Mouse (Mus musculus) liver, embryonic 12.5 days (tissue): Measurements from ENCODE around the gene Eif2b3. TPM values are rescaled to one million over a fixed set of nuclear protein-coding genes. Genes with fewer than 3 reads are reported as not detected.
A peak's percentile ranks its signal among the peaks of the same experiment; 100 is the strongest.

Source experiments
- ATAC-seq: fragments of 200-750 bp; cut with Nextera tagmentation; 2 replicates; pipeline ENCODE4 v1.8.0; 2017; ENCODE audit warnings: moderate number of reproducible peaks, mild to moderate bottlenecking, moderate library complexity
- H3K27ac ChIP-seq: fragments of 300-500 bp; sonication (generic); 2 replicates; pipeline ENCODE4 v1.5.1; 2016; ENCODE audit warnings: mild to moderate bottlenecking
- H3K27me3 ChIP-seq: fragments of 300-500 bp; sonication (generic); replicated peaks from 2 replicates; pipeline ENCODE4 v1.6.1; 2016; ENCODE audit warnings: mild to moderate bottlenecking, moderate library complexity
- H3K36me3 ChIP-seq: fragments of 300-500 bp; sonication (generic); 2 replicates; pipeline ENCODE4 v1.6.1; 2016; ENCODE audit warnings: mild to moderate bottlenecking, moderate library complexity
- H3K4me1 ChIP-seq: fragments of 300-500 bp; sonication (generic); 2 replicates; pipeline ENCODE4 v1.6.1; 2016
- H3K4me2 ChIP-seq: fragments of 300-500 bp; sonication (generic); 2 replicates; pipeline ENCODE4 v1.6.1; 2016; ENCODE audit warnings: mild to moderate bottlenecking, moderate library complexity
- H3K4me3 ChIP-seq: fragments of 300-500 bp; sonication (generic); 2 replicates; pipeline ENCODE4 v1.5.1; 2016; ENCODE audit warnings: mild to moderate bottlenecking, moderate library complexity
- H3K9ac ChIP-seq: fragments of 300-500 bp; sonication (generic); 2 replicates; pipeline ENCODE4 v1.6.1; 2016; ENCODE audit warnings: mild to moderate bottlenecking, moderate library complexity
- H3K9me3 ChIP-seq: fragments of 300-500 bp; sonication (generic); replicated peaks from 2 replicates; pipeline ENCODE4 v1.6.1; 2016; ENCODE audit warnings: mild to moderate bottlenecking, moderate library complexity
- WGBS: fragments of 180-500 bp; shearing (Covaris S2); methylation state at CpG from one replicate; pipeline ENCODE4 v1.1.7; 2016; ENCODE audit not compliant: insufficient replicate concordance; 5-methylcytosine and 5-hydroxymethylcytosine counted together
- polyA plus RNA-seq: library from polyadenylated mRNA; unstranded; fragments of >200 nt; fragmentation: Nextera tagmentation; extraction: Ambion mirVana; gene quantifications from 2 replicates; pipeline ENCODE4 v1.2.1, GENCODE M21; 2016

The Eif2b3 gene
- polyA plus RNA-seq, 1 experiment from 2014 or later: 55.2 TPM

DNA sequence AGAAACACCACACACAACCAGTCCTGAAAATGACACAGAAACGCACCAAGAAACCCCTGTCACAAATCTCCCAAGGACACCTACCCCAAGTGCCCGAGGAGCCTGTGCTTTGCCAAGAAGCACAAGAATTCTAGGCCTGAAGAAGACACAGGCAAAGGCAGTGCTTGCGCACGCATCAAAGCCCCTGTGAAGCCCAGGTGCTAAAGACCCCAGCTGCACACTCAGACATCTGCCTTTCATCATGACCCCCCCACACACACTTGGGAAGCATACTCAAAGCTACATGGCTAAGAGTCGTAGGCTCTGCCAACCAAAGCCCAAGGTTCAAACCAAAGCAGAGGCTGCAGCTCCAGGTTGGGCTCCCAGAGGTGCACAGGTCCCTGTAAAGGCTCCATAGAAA is 96.4 kb downstream of the Eif2b3 start:
- Histone ChIP-seq H3K27me3 (no peaks in the 10 kb centered on the region), H3K36me3 (peaks cover 4% of the 10 kb centered on the region; the same call in 1 of the 2 replicates), H3K27ac (no peak overlapping the region), H3K9ac (no peak overlapping the region), H3K4me1 (peaks cover 12% of the 10 kb centered on the region), H3K9me3 (no peaks in the 10 kb centered on the region), H3K4me2 (no peak overlapping the region), H3K4me3 (no peak overlapping the region)
- no peak for ATAC-seq
- WGBS: 82% methylated on average over 5 of the region's 5 CpGs

DNA sequence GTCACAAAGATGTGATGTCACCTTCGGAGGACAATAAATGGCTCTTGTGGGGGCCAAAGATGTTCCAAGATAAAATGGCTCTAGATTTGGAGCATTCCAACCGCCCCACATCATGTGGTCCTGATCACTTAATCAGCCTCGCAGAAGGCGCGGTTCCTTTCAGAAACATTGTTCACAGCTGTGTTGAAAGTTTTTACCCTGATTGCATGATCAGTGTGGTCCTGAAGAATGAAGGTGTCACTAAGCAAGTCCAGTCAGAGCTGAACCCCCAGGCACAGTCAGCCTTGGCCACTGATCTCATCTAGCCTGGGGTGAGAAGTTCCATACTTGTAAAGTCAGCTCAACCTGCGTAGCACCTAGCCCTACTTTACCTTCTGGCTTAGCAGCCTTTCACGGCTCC is 98.7 kb downstream of the Eif2b3 start:
- Histone ChIP-seq H3K27me3 (no peaks in the 10 kb centered on the region), H3K4me3 (no peak overlapping the region), H3K9ac (no peak overlapping the region), H3K36me3 (peaks cover 4% of the 10 kb centered on the region; the same call in 1 of the 2 replicates), H3K9me3 (no peaks in the 10 kb centered on the region), H3K4me2 (no peak overlapping the region), H3K27ac (no peak overlapping the region), H3K4me1 (peaks cover 22% of the 10 kb centered on the region)
- no peak for ATAC-seq
- WGBS: 83% methylated on average over 7 of the region's 7 CpGs

DNA sequence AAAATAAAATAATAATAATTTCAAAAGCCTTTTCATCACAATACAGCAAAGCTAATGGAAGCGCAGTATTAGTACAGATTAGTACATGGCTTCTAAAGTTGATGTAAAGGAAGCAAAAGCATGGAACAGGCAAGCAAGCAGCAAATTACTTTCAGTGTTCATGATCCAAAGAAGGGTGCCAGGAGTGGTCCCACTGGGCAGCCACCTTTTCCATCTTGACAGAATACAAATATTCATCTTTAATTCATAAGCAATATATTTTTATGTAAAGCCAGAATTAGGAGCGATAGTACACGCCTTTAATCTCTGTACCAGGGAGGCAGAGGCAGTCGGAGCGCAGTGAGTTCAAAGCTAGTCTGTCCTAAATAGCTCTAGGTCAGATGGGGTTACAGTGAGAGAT is 100.4 kb downstream of the Eif2b3 start:
- ATAC-seq: no peak
- peak overlapping the region; percentile 76 for H3K27ac ChIP-seq
- H3K9ac ChIP-seq: peak overlapping the region; percentile 80
- peaks cover 4% of the 10 kb centered on the region; the same call in 1 of the 2 replicates for H3K36me3 ChIP-seq
- H3K9me3 ChIP-seq: no peaks in the 10 kb centered on the region
- 74% methylated on average over 5 of the region's 5 CpGs for WGBS
- peak overlapping the region; percentile 97 for H3K4me2 ChIP-seq
- peak overlapping the region; percentile 71 for H3K4me3 ChIP-seq
- H3K4me1 ChIP-seq: peaks cover 34% of the 10 kb centered on the region
- no peaks in the 10 kb centered on the region for H3K27me3 ChIP-seq

DNA sequence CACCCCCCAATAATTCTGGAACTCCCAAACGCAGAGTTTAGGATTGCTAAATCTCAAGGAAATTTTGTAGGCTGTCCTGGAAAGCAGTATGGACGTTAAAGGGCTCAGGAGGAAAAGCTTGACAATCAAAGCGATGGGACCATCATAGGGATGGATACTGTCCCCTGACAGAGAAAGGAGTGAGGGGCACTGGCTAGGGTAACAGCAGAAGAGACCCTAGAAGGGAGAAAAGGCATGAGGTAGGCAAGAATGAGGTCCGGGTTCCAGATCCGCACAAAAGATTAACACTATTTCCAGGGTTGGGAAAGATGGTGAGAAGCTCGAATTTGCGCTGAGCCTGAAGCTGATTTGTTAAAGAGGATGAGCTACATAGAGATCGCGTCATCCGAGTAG is 100.8 kb downstream of the Eif2b3 start:
- peak; percentile 5; the same call in 1 of the 2 replicates for ATAC-seq
- Histone ChIP-seq H3K36me3 (peaks cover 4% of the 10 kb centered on the region; the same call in 1 of the 2 replicates), H3K9me3 (no peaks in the 10 kb centered on the region), H3K27me3 (no peaks in the 10 kb centered on the region), H3K27ac (peak overlapping the region; percentile 76), H3K9ac (peak overlapping the region; percentile 80), H3K4me3 (peak overlapping the region; percentile 71), H3K4me2 (peak overlapping the region; percentile 97), H3K4me1 (peaks cover 38% of the 10 kb centered on the region)
- WGBS: 4% methylated on average over 10 of the region's 10 CpGs

DNA sequence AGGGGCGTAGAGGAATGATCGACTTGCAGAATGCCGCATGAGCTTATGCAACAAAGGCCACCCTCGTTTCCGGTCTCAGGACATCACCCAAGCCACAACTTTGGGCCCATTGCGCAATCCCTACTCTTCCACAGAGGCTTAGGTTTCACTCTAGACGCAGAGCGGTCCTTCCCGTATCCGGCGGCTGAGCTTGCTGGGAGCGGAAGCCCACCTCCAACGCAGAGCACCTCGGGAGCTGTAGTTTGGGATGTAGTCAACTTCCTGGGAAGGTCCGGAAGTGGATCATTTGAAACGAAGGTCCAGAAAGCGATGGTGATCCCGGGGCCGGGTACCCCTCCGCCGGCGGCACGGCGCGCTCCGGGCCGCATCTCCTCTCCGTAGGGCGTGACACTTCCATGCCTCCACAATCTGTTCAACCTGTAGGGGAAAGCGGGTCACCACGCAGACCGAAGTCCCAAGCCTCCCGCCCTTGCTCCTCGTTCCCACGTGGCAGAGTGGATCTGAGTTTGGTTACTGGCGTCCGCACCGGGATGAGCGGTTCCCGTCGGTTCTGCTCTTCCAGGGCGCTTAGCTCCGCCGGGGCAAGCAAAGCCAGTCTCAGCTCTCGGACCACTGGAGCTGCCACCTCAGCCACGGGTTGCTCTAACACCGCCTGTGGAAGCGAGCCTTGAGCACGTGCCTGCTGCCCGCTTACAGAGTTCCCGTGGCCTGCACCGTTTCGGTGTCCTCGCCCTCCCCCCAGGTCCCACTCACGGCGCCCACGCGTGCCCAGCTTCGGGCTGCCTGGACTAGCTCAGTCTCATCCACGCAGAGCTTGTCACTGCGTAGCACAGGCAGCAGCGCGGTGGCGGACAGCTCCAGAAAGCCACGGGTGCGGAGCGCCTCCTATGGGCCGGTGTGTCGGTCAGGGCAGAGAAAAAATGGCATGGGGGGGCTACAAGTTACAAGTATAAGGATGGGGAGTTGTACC is 101.5 kb downstream of the Eif2b3 start:
- peak; percentile 88 for ATAC-seq
- under 1% methylated on average over 68 of the region's 69 CpGs for WGBS

DNA sequence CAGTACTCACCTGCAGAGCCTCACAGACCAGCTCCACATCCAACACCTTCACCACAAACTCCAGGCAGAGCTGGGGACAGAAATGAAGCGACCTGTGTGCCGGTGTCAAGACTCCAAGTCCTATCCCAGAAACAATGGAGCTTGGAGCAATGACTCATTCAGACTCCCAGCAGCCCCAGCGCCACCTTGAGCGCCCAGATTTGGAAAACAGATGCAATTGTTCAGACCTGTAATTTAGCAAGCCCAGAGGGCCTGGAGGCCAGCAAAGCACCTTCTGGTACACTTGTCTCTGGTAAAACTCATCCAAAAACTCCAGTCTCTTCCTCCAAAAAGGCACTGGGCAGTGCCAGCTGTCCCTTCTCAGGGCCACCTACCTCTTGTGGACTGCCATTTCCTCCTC is 103.0 kb downstream of the Eif2b3 start:
- H3K4me2 ChIP-seq: no peak overlapping the region
- peaks cover 4% of the 10 kb centered on the region; the same call in 1 of the 2 replicates for H3K36me3 ChIP-seq
- H3K4me3 ChIP-seq: no peak overlapping the region
- no peaks in the 10 kb centered on the region for H3K9me3 ChIP-seq
- ATAC-seq: no peak
- H3K27ac ChIP-seq: no peak overlapping the region
- H3K27me3 ChIP-seq: no peaks in the 10 kb centered on the region
- no peak overlapping the region; the same call in 1 of the 2 replicates for H3K9ac ChIP-seq
- peaks cover 57% of the 10 kb centered on the region for H3K4me1 ChIP-seq
- 80% methylated on average over 4 of the region's 4 CpGs for WGBS

More for the DNA sequence above, 101.5 kb downstream of the Eif2b3 start:
- H3K4me2 ChIP-seq: peak overlapping the region; percentile 97
- H3K36me3 ChIP-seq: peaks cover 4% of the 10 kb centered on the region; the same call in 1 of the 2 replicates
- H3K27ac ChIP-seq: peak overlapping the region; percentile 76
- no peaks in the 10 kb centered on the region for H3K9me3 ChIP-seq
- peak overlapping the region; percentile 80 for H3K9ac ChIP-seq
- no peaks in the 10 kb centered on the region for H3K27me3 ChIP-seq
- H3K4me1 ChIP-seq: peaks cover 45% of the 10 kb centered on the region
- H3K4me3 ChIP-seq: peak overlapping the region; percentile 71

DNA sequence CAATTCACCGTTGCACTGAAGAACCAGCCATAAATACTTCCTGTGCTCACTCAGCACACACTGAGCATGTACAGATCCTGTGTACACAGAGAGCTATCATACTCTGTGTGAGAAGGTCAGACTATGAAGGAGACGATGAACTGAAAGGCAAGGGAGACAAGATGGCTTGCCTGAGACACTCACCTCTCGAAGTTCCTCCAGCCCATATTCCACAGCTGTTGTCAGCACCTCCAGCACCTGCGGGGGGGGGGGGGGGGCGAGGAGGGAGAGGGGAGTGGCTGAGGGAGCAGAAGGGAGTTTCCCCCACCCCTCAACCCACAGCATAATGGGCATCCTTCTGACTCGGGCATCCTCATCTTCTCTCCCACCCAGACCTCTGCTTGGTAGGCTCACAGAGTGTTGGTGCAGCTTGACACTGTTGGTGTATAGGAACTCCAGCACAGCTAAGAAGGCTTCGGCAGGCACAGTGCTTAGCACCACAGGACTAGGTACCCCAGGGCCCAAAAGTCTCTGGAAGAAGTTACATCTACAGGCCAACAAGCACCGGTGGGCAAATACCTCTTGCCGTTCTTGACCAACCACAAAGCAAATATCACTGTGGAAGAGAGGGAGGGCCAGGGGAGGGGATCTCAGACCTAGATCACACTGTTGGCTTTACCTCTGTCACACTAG is 104.5 kb downstream of the Eif2b3 start:
- Histone ChIP-seq H3K36me3 (peaks cover 9% of the 10 kb centered on the region), H3K9me3 (no peaks in the 10 kb centered on the region), H3K4me1 (peaks cover 57% of the 10 kb centered on the region), H3K4me2 (no peak overlapping the region), H3K27ac (no peak overlapping the region), H3K27me3 (no peaks in the 10 kb centered on the region), H3K4me3 (no peak overlapping the region), H3K9ac (no peak overlapping the region)
- no peak for ATAC-seq
- 72% methylated on average over 7 of the region's 9 CpGs for WGBS

DNA sequence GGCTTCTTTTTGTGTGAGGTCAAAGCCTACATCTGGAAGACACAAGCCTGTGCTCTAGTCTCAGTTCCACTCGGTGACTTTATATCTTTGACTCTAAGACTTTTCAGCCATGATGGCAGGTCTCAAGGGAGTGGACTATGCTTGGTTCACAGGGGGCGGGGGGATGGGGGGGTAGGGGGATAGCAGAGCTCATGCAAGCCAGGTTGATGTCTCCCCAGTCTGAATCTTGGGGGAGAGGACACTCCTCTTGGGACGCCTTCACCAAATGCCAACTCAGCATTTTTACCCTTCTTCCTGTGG is 105.0 kb downstream of the Eif2b3 start:
- 49% methylated on average over 3 of the region's 3 CpGs for WGBS
- Histone ChIP-seq H3K4me1 (peaks cover 55% of the 10 kb centered on the region), H3K4me2 (peak overlapping the region; percentile 35), H3K27me3 (no peaks in the 10 kb centered on the region), H3K4me3 (no peak overlapping the region), H3K9ac (no peak overlapping the region), H3K27ac (peak overlapping the region; percentile 65), H3K36me3 (peaks cover 14% of the 10 kb centered on the region), H3K9me3 (no peaks in the 10 kb centered on the region)
- no peak for ATAC-seq

DNA sequence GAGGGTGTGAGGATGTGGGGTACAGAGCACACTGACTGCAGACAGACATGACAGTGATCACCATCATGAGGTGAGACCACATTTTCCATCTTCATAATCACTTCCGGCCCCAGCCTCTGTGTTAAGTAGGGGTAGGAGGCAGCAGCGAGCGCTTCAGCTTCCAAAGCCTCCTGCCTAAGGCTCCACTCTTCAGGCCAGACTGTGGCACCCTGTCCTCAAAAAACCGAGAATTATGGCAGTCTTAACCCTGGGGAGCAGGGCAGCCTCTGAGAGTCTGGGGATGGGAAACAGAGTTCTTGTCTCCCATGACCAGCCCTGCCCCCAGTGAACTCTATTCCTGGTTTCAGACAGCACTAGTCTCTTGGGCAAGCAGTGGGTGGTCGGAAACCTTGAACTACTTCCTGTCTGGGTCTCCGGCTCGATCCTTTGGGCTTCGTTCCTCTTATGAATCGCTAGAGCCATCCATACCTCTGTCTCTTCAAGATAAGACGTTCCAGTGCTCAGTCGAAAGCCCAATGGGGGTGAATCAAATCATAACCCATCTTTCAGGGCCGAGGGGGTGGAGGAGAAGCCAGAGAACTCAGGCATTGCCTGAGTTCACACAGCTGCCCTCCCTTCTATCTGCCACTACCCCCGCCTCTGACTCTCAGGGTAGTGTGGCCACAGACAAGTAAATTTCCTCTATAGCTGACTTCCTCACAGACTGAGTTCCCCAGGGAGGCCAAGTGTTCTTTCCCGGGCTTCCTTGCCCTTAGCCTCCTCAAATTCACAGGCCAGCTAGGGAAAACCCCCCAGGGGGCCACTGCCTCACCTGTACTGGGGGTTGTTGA is 105.5 kb downstream of the Eif2b3 start:
- peak overlapping the region; percentile 35 for H3K4me2 ChIP-seq
- no peak for ATAC-seq
- no peak overlapping the region for H3K4me3 ChIP-seq
- H3K9me3 ChIP-seq: no peaks in the 10 kb centered on the region
- peaks cover 50% of the 10 kb centered on the region for H3K4me1 ChIP-seq
- no peaks in the 10 kb centered on the region for H3K27me3 ChIP-seq
- peak overlapping the region; percentile 65 for H3K27ac ChIP-seq
- 21% methylated on average over 14 of the region's 14 CpGs for WGBS
- peak overlapping the region; percentile 27 for H3K9ac ChIP-seq
- peaks cover 15% of the 10 kb centered on the region for H3K36me3 ChIP-seq

DNA sequence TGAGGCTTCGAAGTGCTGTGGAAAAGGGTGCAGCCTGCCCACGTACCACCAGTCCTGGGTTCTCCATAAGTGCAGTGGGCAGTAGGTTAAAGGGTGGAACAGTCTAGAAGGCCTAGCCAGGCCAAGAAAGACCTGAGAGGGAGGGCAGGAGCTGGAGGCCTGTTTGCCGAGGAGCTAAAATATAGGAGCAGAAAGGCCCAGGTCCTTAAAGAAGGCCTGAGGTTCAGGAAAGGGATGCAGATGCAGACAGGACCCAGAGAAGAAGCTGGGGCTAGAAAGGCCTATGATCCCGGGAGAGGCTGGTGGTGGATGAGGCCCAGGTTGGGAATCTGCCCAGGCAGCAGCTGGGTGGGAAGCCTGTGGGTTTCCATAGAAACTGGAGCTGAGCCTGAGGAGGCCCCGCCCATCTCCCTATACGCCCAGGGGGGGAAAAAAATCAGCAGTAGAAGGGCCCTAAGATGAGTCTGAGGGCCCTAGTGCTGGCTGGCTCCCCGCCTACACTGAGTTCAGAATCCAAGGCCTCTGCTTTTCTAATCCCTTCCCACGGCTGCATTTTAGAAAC is 106.2 kb downstream of the Eif2b3 start, which contains the start of gene Btbd19:
Gene Btbd19 (minus strand): TSS at position 378 of the 562 bp plus-strand sequence.
- 35% methylated on average over 8 of the region's 8 CpGs for WGBS
- Histone ChIP-seq H3K4me1 (peaks cover 45% of the 10 kb centered on the region), H3K9me3 (no peaks in the 10 kb centered on the region), H3K9ac (peak within 1 kb of the TSS; percentile 27), H3K27me3 (peaks cover 7% of the 10 kb centered on the region), H3K4me3 (no peak within 1 kb of the TSS), H3K36me3 (peaks cover 17% of the 10 kb centered on the region), H3K27ac (peak within 1 kb of the TSS; percentile 65), H3K4me2 (peak within 1 kb of the TSS; percentile 35)
- no peak for ATAC-seq
